Mouse (Mus musculus) layer of hippocampus, adult 8-10 months (tissue): ENCODE measurements around the gene Gm26897. TPM values are rescaled to one million over a fixed set of nuclear protein-coding genes. Genes with fewer than 3 reads are reported as not detected.

Experiments used
- DNase-seq, 2 experiments: peaks; one replicate each; pipeline ENCODE4 v3.0.0; 2022; ENCODE audit warnings: low spot score in 2 of 2
- total RNA-seq, 4 experiments: library from RNA; stranded (reverse); gene quantifications; 2 replicates each; pipeline ENCODE4 v1.2.4; 2022

Gene Gm26897
- not detected for total RNA-seq

GRCm38 (mm10) chr5:111733851-111734250, at the start of gene Gm26897:
TSS of gene Gm26897 (plus strand) at chr5:111733924.
- no peak for DNase-seq

GRCm38 (mm10) chr5:111687370-111687769, 46.4 kb upstream of the Gm26897 start:
- no peak for DNase-seq

GRCm38 (mm10) chr5:111688584-111688983, 45.1 kb upstream of the Gm26897 start:
- no peak for DNase-seq

GRCm38 (mm10) chr5:111697996-111698395, 35.7 kb upstream of the Gm26897 start:
- DNase-seq, result no peak

GRCm38 (mm10) chr5:111699711-111700303, 33.9 kb upstream of the Gm26897 start:
- DNase-seq, result no peak

GRCm38 (mm10) chr5:111701634-111702329, 31.9 kb upstream of the Gm26897 start:
- DNase-seq, result no peak

GRCm38 (mm10) chr5:111703586-111703985, 30.1 kb upstream of the Gm26897 start:
- no peak for DNase-seq

GRCm38 (mm10) chr5:111704326-111704725, 29.4 kb upstream of the Gm26897 start:
- no peak for DNase-seq

GRCm38 (mm10) chr5:111709195-111709901, 24.4 kb upstream of the Gm26897 start:
- DNase-seq, result no peak

- DNase-seq, result no peak
Measured at GRCm38 (mm10) chr5:111719018-111719417, 14.7 kb upstream of the Gm26897 start.

GRCm38 (mm10) chr5:111720726-111721125, 13.0 kb upstream of the Gm26897 start:
- DNase-seq, result no peak

GRCm38 (mm10) chr5:111724713-111725112, 9.0 kb upstream of the Gm26897 start:
- peak; percentile 33 to 49 for DNase-seq

- no peak for DNase-seq
Measured at GRCm38 (mm10) chr5:111725195-111725920, 8.4 kb upstream of the Gm26897 start.

GRCm38 (mm10) chr5:111728411-111728810, 5.3 kb upstream of the Gm26897 start:
- DNase-seq, result no peak

- no peak for DNase-seq
Measured at GRCm38 (mm10) chr5:111730560-111731167, 3.1 kb upstream of the Gm26897 start.

GRCm38 (mm10) chr5:111732194-111732593, 1.5 kb upstream of the Gm26897 start:
- DNase-seq, result no peak

- DNase-seq, result no peak
Measured at GRCm38 (mm10) chr5:111739480-111739879, 5.8 kb downstream of the Gm26897 start.

GRCm38 (mm10) chr5:111740384-111741275, 6.9 kb downstream of the Gm26897 start:
- DNase-seq, result no peak

GRCm38 (mm10) chr5:111741352-111741751, 7.6 kb downstream of the Gm26897 start:
- no peak for DNase-seq

GRCm38 (mm10) chr5:111742290-111742898, 8.7 kb downstream of the Gm26897 start:
- no peak for DNase-seq
